Mouse (Mus musculus): ENCODE results near the gene Tmem151a.

Gene Tmem151a

DNA sequence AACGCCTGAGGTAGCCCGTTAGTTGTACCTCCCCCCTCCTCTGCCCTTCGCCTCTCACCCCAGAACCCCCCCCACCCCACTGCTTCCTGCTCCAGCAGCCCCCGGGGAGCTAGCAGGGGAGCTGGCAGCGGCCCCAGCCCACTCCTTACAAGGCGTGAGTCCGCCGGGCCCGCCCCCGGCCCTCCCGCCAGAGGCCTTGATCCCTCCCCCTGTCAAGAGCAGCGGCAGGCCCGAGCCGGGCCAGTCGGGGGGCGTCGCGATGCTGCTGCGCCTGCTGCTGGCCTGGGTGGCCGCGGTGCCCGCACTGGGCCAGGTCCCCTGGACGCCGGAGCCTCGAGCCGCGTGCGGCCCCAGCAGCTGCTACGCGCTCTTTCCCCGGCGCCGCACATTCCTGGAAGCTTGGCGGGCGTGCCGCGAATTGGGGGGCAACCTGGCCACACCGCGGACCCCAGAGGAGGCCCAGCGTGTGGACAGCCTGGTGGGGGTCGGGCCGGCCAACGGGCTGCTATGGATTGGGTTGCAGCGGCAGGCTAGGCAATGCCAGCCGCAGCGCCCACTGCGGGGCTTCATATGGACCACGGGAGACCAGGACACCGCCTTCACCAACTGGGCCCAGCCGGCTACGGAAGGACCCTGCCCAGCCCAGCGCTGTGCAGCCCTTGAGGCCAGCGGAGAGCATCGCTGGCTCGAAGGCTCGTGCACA, 17.3 kb downstream of the Tmem151a start, which contains the start of gene Cd248:
Cd248 (plus strand) TSS at position 212 of the 703 bp plus-strand sequence.
- DNase-seq (ENCODE audit: low spot score in 2 of 2) = no peak

DNA sequence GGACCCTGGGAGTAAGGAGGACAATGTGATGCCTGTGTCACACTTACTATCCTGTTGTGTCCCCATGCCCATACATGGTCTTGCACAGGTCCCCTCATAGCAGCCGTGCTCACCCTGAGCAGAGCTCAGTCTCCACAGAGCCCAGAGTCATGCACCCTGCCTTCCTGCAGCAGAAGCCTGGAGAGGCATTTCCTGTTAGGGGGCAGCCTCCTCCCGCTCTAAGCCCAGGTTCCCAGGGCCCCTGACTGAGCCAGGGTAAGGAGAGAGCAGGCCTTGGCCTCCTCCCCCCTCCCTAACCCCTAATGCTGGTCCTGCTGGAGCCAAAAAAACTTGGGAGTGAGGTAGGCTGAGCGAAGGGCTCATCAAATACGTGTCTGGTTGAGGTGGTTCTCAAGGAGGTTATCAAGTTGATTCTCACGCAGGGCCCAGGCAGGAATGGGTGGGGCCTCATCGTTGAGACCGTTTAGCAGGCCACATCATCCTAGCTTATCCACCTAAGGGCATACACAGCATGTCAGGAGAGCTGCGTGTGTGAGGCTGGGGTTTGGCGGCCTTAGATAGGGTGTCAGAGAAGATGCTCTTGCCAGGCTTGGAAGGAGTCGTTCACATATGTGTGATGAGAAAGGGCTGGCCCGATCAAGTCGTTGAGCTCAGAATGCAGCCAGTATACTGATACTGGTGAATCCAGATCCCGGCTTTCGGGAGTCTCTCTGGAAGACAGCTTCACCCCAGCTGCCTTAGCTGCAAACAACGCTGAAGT, 18.1 kb downstream of the Tmem151a start:
- DNase-seq (ENCODE audit: low spot score in 2 of 2) = no peak

DNA sequence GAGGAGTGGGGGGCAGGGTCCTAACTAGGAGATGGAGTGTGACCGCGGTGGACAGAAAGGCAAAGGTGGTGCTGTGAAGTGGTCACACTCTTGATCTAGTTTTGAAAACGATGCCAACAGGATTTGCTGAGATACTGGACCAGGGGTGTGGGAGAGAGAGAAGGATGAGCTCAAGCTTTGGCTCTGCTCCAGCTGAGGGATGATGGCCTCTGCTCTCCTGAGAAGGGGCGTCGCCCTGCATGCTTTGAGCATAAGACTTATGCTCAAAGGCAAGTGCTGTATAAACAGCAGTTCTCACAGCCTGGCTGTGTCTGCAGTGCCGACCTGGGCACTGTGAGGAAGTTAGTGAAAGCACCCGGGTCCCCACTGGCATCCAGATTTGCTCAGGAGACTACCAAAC, 20.2 kb downstream of the Tmem151a start:
- no peak for DNase-seq (ENCODE audit: low spot score in 2 of 2)

DNA sequence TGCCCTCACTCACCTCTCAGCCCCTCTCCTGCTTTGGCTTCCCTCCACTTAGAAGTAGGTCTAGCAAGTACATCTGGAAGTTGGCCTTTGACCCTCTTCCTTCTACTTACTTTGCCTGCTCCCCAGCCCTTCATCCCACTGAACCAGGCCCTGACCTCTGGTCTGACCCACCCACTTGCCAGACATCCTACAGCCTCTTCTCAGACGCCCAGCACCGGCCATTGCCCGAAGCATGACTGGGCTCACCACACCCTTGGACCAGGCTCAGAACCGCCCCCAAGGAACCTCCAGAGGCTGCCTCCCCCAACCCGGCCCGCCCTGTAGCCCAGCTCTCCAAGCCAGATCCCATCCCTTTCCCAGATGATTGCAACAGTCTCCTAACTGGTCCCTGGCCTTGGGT, 22.9 kb downstream of the Tmem151a start:
- DNase-seq (ENCODE audit: low spot score in 2 of 2) = no peak

DNA sequence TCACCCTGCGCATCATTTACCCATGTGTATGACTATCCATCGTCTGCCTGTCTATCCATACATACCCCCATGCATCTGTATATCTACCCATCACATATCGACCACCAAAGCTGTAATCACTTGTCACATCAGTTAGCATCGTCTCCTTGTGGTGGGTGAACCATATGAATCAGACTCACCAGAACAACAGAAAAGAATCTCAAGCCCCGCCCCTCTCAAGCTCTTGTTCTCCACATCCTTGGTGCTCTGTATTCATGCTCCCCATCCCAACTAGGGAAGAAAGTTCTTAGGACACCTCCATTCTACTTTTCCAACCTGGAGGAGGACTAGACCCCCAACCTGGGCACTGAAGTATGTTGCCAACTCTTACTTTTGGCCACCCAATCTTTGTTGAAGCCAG, 23.3 kb downstream of the Tmem151a start:
- DNase-seq (ENCODE audit: low spot score in 2 of 2) = no peak

DNA sequence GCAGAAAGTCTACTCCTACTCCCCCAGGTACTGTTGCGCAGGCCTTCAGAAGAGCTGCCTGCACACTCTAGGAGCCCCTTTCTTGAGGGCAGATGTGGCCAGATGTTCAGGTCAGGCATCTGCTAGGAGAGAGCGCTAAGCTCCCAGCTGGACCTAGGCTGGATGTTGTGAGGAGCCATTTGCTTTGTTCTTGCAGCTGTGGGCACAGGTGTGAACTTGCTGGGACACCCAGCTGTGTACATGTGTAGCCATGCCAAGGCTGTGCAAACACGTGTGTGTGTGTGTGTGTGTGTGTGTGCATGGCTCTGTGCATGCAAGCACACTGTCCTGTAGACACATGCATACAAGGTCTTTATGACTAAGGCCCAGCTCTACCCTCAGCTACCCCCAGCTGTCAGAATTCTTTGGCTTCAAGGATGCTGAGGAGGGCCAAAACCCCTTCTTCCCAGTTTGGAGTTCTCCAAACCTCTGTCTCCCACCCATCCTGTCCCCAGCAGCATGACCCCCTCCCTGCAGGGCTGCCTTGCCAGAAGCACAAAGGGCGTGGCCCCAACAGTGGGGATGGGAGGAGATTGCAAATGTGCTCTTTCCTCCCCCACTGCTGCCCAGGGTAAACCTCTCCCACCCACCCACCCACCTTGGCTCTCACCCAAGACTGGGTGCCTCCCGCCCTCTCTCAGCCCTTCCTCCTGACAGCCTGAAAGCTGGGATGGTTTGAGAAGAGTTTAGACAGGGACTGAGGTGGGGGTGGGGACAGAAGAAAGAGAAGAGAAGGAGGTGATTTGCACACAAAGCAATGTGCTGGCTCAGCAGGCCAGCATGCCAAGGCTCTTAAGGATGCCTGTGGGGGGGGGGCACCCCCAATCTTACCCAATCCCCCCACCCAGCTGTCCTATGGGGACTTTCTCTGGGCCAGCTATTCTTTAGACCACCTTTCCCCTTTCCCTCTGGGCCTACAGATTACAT, 24.7 kb downstream of the Tmem151a start:
- DNase-seq (ENCODE audit: low spot score in 2 of 2) = no peak

DNA sequence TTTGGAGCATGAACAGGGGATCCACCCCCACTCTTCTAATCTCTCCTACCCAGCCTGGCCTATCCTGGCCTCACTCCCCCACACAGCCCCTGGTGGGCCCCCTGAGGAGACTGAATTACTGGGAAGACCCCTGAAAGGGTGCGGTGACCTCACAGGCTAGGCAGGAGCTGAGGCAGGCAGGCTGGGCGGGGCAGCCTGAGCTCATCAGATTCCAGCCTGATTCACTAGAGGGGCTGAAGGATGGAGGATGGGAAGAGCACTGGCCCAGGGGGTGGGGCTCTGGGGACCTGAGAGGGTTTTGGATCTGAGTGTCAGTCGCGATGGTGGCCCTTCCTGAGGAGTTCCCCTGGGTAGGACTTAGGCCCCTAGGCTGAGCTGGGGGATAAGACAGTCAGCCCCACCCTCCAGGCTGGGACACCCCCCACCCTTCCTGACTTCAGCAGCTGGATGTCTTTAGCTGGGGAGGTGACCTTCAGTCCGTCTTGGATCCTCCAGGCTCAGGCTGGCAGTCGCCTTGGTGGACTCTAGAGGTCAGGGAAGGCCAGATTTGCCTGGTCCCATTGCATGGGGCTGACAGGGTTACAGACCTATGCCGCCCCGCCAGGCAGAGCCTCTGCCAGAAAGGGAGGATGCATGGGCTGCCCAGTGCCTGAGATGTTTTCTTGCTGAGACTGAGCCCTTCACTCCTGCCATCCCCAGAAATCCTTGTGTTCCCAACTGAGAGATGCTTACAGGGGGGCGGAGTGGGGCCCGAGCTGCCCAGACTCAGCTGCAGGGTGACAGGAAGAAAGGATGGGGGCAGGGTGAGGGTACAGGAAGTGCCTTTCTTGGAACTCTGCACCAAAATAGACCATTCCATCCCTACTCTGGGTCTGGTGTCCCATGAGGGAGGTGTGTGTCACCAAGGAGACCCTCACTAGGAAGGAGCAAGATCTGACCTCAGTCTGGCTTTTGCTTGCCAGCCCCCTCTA, 26.2 kb downstream of the Tmem151a start:
- no peak for DNase-seq (ENCODE audit: low spot score in 2 of 2)

DNA sequence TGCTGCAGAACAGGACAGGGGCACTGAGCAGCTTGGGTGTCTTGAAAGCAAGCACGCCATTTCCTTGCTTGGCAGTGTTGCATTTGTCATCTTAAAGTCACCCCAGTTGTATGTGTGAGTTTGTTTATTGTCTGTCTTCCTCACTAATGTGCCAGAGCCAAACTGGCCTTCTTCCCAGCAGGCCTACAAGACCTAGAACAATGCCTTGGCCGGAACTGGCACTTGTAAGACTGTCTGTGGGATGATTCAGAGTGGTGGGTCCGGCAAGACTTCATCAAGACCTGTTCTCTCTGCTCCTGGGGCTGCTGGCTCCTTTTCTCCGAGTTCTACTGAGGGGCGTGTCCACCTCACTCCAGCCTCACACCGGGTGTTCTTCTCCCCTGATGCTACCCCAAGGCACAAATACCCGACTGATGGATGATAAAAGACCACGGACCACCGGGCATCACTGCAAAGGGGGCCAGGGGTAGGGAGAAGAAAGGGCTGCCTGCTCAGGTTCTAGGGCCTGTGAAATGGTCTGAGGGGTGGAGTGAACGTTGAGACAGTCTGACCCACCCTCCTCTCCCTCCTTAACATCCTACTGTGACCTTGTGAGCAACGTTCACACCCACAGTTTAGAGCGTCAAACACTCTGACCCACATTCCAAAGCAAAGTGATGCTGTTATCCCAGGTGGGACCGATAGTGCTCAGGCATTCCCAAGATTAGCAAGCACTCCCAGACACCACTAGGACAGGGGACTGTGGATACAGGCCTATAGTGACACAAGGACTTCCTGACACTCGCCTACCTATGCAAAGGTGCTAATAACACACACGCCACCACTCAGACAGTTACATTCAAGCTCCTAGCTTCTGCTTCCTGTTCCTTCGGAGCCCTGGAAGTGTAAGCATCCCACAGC, 27.2 kb downstream of the Tmem151a start:
- no peak for DNase-seq (ENCODE audit: low spot score in 2 of 2)

DNA sequence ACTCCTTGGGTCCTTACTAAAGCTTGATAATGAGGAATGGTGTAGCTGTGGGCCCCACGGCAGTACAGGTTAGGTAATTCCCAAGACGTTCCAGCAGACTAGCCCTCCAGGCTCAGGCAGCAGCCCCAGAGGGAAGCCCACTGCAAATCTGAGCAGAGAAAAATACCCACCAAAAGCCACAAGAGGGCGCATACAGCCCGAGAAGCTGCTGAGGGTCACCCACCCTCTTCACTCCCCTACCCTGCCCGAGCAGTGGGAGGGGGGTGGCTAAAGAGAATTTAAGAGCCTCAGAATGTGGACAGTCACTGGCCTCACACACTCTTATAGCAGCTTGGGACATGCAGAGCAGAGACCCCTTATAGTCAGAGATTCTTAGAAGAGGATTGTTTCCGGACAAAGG, 29.1 kb downstream of the Tmem151a start:
- DNase-seq (ENCODE audit: low spot score in 2 of 2) = no peak

DNA sequence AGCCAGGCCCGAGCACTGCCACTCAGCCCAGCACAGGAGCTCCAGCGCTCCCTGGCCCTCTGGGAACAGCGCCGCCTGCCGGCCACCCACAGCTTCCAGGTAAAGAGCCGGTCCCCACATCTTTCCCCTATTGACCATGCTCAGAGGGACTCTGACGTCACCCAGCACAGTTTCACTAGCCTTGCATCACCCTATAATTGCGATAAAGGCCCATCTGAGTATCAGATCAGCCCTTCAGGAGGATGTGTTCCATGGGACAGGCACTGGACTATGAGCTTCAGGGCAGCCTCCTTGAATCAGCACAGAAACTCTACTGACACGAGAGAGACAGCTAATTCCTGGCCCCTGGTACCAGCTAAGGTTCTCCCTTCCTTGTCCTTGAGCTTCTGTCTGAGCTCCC, 31.4 kb downstream of the Tmem151a start:
- no peak for DNase-seq (ENCODE audit: low spot score in 2 of 2)

DNA sequence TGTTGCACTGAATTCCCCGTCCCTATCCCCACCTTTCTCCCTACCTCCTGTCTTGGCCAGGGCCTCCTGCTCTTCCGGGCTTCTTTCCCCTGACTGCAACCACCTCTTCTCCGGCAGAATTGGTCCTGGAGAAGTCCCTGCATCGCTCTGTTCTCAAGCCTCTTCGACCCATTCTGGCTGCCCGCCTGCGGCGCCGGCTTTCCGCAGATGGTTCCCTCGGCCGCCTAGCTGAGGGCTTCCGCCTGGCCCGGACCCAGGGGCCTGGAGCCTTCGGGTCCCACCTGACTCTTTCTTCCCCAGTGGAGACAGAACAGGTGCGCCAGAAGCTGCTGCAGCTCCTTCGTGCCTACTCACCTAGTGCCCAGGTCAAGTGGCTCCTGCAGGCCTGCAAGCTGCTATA, 32.5 kb downstream of the Tmem151a start:
- DNase-seq (ENCODE audit: low spot score in 2 of 2) = no peak

DNA sequence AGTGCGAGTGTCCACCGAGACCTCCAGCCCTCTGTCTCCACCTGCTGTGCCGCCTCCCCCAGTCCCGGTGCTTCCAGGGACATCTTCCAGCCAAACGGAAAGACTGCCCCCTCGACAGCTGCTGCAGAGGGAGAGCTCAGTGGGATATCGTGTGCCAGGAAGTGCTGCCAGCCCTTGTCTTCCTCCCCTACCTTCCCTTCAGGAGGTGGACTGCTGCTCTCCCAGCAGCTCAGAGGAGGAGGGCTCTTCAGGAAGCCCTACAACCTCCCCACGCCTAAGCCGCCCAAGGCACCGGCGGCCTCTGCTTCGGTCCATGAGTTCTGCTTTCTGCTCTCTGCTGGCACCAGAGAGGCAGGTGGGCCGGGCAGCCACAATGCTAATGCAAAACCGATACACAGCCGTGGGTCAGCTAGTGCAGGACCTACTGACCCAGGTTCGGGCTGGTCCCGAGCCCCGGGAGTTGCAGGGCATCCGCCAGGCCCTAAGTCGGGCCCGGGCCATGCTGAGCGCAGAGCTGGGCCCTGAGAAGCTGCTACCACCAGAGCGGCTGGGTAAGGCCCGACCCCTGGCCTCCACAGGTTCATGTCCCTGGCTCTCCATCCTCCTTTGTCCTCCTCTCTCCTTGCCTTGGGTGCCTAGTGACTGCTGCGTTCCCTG, 33.0 kb downstream of the Tmem151a start:
- no peak for DNase-seq (ENCODE audit: low spot score in 2 of 2)

DNA sequence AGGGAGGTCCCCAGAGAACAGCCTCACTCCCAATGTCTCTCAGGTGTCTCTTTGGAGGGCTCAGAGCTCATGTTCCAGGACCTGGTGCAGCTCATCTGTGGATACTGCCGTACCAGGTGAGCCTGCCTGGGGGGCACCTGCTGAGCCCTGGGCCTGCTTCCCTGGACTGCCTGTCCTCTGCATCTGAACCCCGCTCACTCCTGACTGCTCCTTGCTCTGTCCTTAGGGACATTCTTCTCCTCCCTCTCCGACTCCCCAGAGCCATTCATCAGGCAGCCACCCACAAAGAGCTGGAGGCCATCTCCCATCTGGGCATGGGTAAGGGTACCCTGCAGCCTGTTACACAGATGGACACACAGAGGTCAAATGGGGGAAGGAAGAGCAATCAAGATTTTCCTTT, 33.8 kb downstream of the Tmem151a start:
- no peak for DNase-seq (ENCODE audit: low spot score in 2 of 2)

DNA sequence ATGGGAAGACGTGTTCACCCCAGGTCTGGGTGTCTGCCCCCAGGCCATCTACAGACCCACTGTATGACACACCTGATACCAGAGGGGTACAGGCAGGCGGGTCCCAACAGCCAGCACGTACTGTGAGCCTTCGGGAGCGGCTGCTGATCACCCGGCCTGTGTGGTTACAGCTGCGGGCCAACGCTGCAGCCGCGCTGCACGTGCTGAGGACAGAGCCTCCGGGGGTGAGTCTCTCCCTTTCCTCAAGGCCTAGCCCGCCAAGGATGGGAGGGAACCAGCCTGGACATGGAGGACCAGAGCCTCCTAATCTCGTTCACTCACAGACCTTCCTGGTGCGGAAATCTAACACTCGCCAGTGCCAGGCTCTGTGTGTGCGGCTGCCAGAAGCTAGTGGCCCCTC, 34.3 kb downstream of the Tmem151a start:
- DNase-seq (ENCODE audit: low spot score in 2 of 2) = no peak

DNA sequence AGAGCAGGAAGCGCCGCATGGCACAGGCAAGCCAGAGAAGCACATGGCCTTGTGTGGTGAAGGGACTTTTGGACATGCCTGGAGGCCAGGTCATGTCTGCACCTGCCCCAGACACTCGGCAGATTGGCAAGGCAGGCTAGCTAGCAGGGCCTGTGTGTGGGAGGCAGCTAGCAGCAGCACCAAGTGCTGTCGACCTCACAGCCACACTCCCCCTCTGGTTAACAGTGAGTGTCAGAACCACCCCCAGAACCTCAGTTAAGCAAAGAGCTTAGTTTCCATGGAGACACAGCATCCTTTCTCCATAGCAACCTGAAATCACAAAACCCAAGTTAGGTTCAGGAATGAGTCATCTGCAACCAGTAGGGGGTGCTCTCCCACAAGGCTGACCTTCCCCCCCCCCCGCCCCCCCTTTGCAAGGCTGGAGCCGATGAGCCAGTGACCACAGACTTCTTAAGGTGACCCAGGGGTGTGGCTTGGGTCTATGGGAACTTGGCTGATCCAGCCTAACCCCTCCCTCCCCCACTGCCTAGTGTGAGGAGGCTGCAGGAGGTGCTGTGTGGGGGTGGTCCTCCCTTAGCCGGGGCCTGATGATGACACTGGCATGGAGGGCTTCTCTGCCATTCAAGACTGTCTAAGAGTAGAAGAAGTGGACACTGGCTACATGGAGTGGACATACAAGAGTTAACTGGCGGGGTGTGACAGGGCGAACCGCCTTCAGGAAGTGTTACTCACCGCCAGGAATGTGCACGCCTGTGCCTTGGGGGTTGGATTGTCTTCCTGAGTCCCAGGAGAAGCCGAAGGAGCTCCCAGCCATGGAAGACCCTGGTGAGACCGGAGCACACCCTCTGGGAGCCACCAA, 35.1 kb downstream of the Tmem151a start, which contains the start of gene Rin1:
Rin1 (plus strand) TSS at position 435 of the 859 bp plus-strand sequence.
- peak in 1 of 2 experiments; percentile 51 for DNase-seq (ENCODE audit: low spot score in 2 of 2)

DNA sequence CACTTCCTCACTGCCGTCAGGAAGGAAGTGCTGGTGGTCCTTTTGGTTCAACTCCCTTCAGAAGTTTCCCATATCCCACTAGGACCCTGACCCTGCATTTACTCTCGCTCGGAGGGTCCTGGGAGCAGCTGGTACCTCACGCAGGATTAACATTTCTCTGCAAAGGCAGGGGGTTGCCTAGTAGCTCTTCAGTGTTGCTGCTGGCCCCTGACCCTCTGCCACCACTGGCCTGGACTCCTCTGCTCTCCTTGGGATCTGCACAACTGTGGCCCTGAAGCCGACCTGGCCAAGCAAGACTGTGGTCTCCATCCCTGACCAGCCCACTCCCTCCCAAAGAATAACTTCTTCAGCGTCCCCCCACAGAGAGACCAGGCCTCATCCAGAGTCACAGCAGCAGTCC, 36.0 kb downstream of the Tmem151a start:
- no peak for DNase-seq (ENCODE audit: low spot score in 2 of 2)

DNA sequence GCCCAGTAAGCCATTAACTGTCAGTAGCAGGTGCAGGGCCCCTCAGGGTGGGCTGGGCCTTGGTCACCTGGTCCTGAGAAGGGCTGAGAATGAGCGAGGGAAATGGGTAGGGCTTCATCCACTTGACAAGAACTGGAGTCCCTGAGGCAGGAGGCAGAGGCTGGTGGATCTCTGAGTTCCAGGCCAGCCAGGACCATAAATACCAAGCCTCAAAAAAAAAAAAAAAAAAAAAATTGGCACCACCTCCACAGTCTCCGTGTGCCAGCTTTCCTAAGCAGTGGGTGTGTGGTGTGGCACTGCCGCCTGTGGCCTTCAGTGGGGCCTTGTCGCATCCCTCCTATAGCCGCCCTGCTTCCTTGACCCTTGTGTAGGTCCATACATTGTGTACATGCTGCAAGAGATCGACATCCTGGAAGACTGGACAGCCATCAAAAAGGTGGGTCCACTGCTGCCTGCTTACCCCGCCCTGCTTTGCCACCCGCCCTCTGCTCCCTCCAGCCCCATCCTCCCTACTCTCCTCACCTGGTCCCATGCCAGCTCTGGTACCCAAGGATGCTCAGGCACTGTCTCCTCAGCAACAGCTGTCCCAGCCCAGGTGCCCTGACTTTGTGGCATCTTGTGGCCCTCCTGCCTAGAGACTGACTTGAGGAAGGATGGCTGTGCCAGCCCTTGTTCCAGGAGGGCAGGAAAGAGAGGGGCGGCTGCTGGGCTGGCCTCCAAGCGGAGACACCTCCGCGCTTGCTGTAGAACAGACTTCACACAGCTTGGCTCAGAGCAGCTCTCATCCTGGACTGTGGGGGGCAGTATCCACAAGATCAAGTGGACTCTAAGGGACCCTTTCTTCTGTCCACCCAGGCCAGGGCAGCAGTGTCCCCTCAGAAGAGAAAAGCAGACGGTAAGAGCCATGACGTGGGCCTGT, 36.9 kb downstream of the Tmem151a start:
- DNase-seq (ENCODE audit: low spot score in 2 of 2) = peak in 1 of 2 experiments; percentile 57

All from frontal cortex, postnatal 14 days (tissue).